Mouse (Mus musculus): Measurements from ENCODE around the gene Rxfp3.

Rxfp3 gene

DNA sequence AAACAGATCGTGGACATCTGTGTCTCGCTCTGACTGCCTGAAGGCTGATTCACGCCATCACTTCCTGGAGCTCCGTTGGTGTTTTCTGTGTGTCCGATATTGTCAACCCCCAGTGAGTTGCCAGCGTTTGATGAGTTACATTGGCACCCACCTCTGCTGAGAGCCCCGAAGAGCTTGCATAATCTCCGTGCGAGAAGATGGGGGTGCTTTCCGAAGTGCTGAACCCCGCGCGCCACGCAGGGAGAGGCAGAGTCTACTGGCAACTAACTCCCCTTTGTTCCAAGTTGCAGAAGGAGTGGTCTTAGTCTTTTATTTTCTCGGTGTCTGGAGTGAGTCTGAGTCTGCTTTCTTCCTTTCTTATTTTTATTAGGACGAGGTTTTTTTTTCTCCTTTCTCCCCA, at the start of gene Rxfp3:
Gene Rxfp3, minus strand, starts transcription at position 281 of the 400 bp plus-strand sequence.
- DNase-seq (ENCODE audit: low spot score), result no peak

DNA sequence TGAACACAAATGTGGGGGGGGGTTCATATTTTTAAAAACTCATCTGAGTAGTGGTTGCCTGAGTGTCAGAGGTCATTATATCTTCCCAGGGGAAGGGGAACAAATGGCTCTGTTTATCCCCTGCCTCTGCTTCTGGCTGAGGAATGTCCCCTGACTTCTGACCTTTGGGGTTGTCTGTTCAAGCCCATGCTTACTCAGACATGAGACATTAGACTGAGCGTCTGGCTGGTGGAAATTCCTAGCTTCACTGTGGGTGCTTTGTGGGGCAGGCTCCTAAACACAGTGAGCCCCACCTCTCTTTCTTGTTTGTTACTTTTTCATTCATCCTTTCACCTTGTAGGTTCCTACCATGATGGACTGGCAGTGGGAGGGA, 47.2 kb upstream of the Rxfp3 start:
- DNase-seq (ENCODE audit: low spot score), result no peak

DNA sequence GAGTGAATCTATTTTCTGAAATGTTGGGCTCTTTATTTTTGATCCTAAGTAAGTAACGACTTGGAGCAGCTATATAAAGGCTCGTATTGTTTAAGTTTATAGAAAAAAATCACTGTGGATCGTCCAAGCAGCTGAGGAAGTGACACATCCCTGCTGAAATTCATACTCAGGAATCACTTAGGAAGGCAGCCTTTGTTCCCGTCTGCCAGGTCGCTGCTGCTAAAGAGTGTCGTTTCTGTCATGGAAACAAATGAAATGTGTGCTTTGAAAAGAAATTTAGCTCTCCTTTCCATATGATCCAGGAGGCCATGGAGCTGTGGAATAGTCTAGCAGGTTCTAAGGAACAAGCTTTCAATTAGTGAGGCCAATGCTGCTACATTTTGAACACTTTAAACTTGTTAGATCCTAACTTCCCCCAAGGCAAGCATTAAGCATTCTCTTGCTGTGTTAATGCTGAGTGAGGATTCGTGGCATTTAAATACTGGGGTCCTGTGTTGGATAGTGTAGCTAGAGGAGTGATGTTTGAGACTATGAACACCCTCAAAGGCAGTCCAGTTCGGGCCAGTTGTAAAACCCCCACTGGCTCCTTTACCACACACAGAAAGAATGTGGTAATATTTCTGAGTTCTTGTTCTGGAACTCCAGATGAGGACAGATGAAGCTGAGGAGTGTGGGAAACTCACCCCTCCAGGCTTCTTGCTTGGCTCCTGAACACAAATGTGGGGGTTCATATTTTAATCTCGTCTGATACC, 46.6 kb upstream of the Rxfp3 start:
- no peak for DNase-seq (ENCODE audit: low spot score)

DNA sequence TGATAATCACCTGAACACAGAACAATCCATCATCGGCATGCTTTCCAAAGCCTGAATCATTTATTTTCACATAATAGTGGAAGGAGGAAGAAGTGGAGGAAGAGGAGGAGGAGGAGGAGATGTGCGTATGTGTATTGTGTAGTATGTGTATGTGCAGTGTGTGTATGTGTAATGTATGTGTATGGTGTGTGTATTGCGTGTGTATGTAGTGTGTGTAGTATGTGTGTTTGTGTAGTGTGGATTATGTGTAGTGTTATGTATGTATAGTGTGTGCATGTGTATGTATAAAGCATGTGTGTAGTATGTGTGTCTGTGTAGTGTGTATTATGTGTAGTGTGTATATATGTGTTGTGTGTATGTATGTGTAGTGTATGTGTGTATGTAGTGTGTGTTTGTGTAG, 45.9 kb upstream of the Rxfp3 start:
- no peak for DNase-seq (ENCODE audit: low spot score)

DNA sequence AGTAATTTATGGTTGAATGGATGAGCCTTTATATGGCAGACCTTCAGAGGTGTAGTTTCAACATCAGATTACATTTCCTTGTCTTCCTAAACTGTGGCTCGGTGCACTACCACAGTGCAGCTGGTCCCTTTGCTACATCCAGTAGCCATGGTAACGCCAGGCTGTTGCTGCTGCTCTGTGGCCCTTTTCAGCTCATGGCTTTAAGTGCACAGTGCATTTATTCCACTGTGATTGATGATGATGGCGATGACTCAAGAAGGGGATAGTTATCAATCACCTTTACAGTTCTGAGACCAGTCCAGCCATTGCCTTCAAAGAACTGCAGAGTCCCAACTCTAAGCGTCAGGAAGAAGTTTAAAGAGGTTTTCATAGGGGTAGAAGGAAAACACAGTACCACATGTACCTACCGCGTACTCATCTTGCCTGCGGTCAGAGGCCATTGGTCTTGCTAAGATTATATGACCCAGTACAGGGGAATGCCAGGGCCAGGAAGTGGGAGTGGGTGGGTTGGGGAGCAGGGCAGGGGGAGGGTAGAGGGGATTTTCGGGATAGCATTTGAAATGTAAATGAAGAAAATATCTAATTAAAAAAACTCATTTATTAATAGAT, 45.3 kb upstream of the Rxfp3 start:
- no peak for DNase-seq (ENCODE audit: low spot score)

DNA sequence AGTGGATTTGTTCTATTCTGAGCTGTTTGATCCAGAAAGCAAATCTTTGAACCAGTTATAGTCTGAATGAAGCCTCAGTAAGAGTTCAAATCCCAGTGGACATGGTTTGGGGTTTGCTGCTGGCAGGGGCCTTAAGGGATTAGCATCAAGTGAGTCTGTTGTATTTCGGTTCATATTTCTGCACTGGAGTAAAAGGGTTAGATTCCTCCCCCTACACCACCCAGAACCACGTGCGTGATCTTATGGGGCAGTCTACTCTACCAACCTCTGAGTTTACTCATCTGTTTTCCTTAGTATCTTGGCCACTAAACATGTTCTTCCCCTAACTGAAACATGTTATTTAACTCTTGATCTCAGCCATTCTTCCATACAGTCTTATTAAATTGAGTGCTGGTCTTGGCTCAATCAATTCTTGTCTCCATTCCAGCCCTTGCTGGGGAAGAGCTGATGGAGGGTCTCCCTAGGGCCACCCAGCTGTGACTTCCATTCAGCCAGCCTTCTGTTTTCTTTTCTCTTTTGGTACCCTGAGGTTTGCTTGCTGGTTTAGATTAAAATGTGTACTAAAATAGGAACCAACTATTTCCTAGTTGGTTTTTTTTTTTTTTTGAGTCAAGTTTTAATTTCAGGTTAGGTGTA, 38.1 kb upstream of the Rxfp3 start:
- no peak for DNase-seq (ENCODE audit: low spot score)

DNA sequence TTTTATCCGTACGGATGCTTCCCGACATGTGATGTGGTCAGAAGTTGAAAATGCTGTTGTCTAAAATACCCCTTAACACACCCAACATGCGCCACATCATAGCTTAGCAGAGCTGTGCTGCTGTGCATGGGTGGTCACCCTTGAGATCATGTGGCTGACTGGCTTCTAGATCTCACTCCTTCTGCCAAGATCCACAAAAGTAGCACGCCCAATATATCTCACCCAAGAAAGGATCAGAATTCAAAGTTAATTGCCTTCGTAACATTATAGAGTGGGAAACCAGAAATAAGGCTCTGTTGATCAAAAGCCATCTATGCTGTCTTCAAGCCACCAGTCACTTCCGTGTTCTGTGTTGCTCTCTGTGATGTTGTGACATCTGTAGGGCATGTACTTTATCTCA, 30.1 kb upstream of the Rxfp3 start:
- no peak for DNase-seq (ENCODE audit: low spot score)

DNA sequence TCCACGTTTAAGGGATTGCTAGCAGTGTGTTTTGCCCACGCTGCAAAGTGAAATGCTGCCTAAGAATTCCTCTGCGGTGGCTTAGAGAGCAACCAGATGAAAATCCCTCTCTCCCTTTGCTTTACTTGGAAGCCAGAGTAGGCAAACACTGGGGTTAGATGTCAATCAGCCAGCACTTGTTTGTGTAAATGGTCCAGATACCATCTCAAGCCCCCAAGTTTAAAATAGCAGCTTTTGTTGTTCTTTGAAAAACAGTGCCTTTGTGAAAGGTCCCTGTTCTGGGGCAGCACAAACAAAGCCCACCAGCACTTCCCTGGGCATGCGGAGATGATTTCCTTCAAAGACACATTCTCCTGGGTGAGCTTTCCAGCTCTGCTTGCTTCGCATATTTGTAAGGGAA, 28.5 kb upstream of the Rxfp3 start:
- DNase-seq (ENCODE audit: low spot score), result no peak

DNA sequence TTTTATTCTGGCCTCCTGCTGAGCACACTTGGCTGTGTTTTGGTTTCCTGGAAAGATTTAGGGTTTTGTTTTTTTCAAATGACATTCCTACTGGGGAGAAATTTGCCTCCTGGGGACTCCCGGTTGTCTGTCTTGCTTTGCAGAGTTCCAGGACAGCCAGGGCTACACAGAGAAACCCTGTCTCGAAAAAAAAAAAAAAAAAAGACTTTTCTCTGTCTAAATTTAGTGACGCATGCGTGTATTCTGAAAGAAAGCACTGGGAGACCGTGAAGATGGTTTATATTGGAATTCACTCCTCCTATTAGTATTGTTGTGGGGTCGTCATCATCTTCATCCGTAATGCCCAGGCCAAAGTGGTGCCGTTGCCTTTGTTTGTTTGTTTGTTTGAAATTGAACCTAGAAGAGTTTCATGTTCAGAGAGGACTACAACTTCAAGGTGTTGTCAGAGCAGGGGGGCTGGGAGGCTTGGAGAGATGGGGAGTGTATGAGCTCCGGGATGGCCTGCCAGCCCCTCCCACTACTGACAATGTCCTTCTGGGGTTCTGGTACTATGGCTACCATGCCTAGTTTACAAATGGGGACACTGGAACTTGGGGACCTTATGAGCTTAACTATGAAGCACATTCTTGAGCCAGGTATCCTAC, 27.9 kb upstream of the Rxfp3 start:
- no peak for DNase-seq (ENCODE audit: low spot score)

DNA sequence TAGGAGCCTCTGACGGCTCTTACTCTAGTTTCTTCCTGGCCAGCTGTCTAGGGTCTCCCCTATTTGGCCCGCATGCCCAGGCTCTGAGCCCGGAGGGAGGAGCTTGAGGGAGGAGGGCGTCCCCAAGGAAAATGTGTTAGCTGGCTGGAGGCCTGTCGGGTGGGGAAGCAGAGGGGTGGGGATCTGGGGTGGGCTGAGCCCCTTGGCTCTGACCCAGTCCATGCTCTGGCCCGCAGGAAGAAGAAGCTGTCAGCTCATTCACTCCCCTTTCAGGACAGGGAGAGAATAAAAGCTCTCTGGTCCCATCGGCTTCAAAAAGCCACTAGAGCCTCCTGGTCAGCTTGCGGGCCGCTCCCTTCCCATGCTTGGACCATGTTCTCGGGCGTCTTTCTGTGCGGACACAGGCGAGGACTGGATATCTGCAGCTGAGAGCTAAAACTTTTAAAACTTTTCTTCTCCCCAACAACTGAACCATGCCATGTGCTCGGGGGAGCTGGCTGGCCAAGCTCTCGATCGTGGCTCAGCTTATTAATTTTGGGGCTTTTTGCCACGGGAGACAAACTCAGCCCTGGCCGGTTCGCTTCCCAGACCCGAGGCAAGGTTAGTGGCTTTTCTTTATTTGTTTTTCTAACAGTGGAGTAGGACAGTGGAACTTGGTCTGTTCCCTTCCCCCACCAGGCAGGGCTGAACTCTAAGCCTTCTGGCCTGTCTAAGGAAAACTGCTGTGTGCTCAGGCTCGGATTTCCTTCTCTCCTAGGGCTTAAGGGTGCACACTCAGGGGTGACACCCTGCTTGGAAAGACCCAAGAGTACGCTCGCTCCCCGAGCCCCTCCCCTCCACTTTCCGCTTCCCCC, 27.0 kb upstream of the Rxfp3 start, which contains the start of gene Adamts12:
Gene Adamts12, plus strand, starts transcription at position 233 of the 854 bp plus-strand sequence.
- DNase-seq (ENCODE audit: low spot score), result no peak

DNA sequence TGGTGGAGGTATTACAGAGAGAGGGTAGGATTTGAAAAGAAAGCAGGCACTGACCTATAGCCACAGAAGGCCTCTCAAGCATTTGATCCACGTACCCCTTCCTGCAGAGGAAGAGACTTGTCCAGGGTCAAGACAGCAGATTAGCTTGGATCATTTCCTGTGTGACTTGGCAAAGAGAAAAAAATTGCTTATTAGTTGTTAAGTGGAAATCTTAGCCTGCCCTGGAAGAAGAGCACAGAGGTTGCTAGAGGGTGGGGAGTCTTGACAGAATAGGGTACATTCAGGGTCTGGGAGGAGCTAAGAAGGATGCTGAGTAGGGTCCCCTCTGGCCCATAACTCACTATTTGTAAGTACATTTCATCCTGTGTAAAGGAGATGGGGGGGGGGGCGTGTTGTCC, 26.4 kb upstream of the Rxfp3 start:
- no peak for DNase-seq (ENCODE audit: low spot score)

DNA sequence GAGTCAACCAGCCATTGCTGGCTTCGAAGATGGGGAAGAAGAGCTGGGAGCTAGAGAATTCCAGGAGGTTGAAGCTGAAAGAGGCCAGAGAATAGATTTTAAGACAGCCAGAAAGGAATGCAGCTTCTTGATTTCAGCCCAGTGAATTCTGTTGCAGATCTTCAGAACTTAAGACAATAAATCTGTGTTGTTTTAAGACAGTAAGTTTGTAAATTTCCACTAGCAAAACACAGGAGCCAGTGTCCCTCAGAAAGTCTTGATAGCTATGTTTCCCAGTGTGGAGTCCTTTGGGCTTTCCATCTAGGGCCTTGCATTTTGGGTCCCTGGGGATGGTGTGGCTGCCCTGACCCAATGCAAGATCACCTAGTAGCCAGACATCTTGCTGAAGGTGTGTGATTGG, 25.1 kb upstream of the Rxfp3 start:
- no peak for DNase-seq (ENCODE audit: low spot score)

DNA sequence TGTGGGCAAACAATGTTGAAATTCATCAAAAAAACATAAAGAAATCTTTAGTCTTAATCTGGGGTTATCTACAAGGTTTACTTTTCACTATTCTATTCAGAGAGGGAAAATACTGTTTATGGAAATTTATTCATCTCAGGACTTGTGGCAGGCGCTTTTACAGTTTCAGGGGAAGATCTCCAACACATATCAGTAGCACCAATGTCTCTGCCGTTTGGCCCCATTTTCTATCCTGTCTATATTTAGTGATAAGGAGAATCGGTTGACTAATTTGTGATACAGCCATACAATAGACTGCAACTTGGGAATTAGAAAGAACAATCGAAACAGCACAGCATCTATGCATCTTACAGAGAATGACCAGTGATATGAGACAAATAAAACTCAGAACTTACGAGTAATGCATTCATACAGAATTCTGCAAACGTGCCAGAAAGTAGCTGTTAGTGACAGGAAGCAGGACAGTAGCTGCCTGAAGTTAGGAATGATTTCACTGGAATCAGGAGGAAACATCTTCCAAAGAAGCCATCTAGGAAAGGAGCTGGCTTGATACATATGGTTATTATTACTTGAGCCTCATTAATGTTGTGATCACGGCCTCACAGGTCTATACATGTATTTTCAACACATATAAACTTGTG, 16.8 kb upstream of the Rxfp3 start:
- no peak for DNase-seq (ENCODE audit: low spot score)

DNA sequence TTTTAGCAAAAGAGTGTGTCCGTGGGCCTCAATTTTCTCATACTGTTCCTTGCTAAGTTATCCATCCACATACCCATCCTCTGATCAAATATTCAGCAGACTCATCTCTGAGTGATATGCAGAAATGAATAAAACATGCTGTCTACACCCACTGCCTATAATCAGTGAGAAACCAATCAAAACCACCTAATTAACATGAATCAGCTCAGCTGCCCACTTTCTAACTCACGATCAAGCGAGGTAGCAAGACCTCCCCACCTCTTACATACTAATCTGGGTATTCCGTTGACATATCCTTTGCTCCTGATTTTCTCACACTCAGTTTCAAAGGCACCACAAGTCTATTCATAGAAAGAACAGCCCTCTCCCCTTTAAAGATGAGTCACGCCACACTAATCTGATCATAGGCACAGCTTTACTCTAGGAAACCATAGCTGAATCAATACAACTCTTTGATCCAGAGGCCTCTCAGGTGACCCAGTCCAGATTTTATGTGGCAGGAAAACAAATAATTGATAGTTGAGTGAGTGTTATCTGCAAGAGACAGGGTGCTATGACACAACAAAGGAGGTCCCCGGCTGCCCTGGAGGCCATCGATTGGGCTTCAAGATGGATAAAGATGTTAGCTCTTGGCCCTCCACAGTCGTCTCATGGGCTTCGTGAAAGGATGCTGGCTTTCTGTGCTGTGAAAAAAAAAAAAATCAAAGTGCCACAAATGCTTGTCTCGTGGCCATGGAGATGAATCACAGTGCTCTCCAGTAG, 16.1 kb upstream of the Rxfp3 start:
- DNase-seq (ENCODE audit: low spot score), result no peak

DNA sequence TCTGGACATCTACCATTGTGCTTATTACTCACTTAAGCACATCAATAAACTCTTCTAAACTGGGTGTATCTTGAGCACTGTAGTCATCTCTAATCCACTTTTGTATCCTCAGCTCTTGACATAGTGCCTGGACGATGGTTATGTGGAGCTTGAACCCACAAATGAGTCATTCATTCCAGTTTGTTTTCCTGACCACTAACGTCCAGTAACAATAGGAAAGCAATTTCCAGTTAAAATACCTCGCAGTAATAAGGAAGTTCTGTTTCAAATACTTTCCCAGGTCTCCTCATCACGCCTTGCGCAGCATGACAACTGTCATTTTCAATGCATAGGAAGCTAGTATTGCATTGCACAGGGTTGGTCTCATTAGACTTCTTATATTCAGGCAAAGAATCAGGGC, 5.0 kb upstream of the Rxfp3 start:
- no peak for DNase-seq (ENCODE audit: low spot score)

DNA sequence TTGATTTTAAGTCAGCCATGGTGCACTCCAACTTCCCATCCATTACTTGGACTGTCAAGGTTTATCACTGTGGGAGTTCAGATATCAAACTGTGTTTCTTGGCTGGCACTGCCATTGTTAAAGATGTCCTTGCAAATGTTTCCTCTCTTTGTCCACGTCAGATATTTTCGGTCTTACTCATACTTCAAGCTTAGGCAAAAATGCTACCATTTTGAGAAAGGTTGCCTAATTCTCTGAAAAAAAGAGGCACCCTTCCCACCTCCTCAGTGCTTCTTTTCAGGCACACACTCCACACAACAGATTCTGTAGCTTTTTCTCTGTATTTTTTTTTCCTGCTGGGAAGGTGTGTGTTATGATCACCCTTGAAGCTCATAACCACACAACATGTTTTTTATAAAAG, 3.4 kb upstream of the Rxfp3 start:
- no peak for DNase-seq (ENCODE audit: low spot score)

DNA sequence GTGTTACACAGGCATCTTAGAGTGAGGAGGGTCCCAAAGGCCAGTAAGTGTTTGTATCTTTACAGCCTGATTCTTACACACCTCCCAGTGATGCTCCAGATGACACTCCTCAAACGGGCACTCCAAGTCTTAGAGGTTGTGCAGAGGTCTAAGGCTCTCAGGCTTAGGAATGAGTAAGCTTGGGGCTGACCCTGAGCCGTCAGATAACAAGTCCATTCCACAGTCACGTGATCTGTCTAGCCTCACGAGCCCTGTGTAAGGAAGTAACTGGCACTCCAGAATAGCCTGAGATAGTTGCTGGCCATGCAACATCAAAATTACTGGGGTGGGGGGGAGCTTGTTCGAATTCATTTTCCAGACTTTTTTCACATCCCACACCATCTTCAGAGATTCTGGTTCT, 2.3 kb upstream of the Rxfp3 start:
- no peak for DNase-seq (ENCODE audit: low spot score)

DNA sequence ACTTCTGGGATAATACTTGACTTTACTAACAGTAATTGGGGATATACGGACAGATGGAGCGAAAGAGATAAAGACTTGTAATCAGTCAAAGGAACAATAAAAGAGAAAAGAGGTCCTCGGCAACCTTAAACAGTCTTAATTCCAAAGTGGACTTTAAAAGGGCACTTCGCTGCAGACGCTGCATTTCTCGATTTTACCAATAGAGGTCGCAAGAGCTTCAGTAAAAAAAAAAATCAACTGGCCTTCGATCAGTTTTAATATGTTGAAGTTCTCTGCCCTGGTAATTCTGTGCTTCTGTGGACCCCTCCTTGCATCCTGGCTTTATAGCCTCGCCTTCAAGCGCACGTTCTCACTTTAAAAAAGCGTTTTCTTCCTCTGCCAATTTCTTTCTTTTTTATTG, 685 bp upstream of the Rxfp3 start:
- no peak for DNase-seq (ENCODE audit: low spot score)

DNA sequence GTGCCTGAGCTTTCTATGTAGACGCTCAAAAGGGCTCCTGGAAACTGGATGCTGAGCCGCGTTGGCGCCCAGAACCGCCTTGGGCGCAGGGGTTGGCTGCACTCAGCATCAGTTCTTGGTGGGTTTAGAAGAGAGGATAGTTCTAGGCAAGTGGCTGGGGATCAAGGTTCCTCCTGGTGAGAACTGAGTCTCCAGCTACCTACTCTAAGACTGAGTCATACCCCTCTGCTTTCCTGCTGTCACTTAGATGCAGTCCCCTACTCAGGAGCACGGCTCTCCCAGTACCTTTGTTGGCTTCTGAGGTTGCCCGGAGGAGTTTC, 455 bp downstream of the Rxfp3 start:
- DNase-seq (ENCODE audit: low spot score), result no peak

DNA sequence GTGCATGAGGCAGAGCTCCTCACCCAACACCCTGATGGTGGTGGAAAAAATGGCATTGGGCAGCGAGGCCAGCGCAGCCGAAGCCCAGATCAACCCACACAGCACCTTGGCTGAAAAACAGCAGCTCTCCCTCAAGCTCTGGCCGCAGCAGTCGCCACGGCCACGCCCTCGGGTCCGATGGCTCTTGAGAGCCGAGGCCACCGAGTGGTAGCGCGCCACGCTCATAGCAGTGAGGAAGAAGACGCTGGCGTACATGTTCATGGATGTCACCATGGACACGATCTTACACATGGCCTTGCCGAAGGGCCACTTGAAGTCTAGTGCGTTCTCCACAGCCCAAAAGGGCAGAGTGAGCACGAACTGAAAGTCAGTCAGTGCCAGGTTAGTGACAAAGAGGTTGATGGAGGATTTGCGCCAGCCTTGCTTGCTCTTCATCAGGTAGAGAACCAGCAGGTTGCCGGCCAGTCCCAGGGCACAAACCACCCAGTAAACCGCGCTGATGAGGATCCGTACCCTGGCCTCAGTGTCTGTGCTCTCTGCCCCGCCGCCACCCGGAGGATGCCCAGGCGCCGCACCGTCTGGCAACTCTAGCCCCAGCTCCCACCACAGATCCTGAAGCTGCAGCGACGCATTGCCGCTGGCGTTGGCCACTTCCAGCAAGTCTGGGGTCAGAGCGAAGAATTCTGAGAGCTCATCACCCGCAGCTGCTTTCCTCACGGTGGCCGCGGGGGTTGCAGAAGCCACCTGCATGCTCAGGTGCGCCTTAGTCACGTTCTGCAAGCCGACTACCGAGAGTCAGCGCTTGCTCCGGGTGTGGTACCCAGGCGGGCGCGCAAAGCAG, 1.0 kb downstream of the Rxfp3 start:
- DNase-seq (ENCODE audit: low spot score), result no peak

All from urinary bladder, postnatal 10 days (tissue).